Mouse (Mus musculus) ES-Bruce4 (cell line): ENCODE measurements around the gene Hoxc6.

Experiments used
- EP300 ChIP-seq: IDR thresholded peaks from 2 replicates; pipeline ENCODE4 v1.6.1; 2011; ENCODE audit warnings: low read depth, low read length; ENCODE audit not compliant: insufficient read depth
- POLR2A ChIP-seq: IDR thresholded peaks from one replicate; pipeline ENCODE4 v1.8.1; 2011; ENCODE audit warnings: low read length; ENCODE audit not compliant: insufficient read depth

DNA sequence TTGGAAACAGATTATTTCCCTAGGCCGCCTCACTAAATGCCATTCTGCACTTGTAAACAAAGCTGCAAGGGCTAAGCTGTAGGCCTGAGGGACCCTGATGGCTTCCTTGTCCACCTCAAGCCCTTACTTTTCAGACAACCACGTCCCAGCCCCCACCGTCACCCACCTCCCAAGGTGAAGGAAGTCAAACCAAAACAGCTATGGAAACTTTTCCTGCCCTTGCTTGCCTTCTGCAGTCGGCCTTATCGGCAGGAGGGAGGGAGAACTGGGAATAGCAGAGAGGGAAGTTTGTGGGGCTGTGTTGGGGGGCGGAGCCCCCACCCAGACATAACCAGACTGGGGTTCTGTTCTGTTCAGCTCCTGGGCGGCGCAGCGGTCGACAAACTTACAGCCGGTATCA, 5.9 kb upstream of the Hoxc6 start:
- TF ChIP-seq POLR2A: no peak
- no peak for TF ChIP-seq EP300
